Mouse (Mus musculus) heart, embryonic 12.5 days (tissue): ENCODE data around the gene Fam196b. TPM values are rescaled to one million over a fixed set of nuclear protein-coding genes. Genes with fewer than 3 reads are reported as not detected.
A peak's percentile ranks its signal among the peaks of the same experiment; 100 is the strongest.

Source experiments
- ATAC-seq: fragments of 200-750 bp; cut with Nextera tagmentation; 2 replicates; pipeline ENCODE4 v1.8.0; 2017; ENCODE audit warnings: moderate TSS enrichment, moderate library complexity; ENCODE audit not compliant: insufficient number of reproducible peaks, low FRiP score
- H3K27ac ChIP-seq: fragments of 300-500 bp; sonication (generic); 2 replicates; pipeline ENCODE4 v1.5.1; 2016; ENCODE audit warnings: mild to moderate bottlenecking, moderate library complexity; ENCODE audit not compliant: poor library complexity, severe bottlenecking
- H3K27me3 ChIP-seq: fragments of 300-500 bp; sonication (generic); replicated peaks from 2 replicates; pipeline ENCODE4 v1.6.1; 2016; ENCODE audit warnings: mild to moderate bottlenecking, moderate library complexity
- H3K36me3 ChIP-seq: fragments of 300-500 bp; sonication (generic); 2 replicates; pipeline ENCODE4 v1.6.1; 2016; ENCODE audit warnings: mild to moderate bottlenecking, moderate library complexity
- H3K4me1 ChIP-seq: fragments of 300-500 bp; sonication (generic); replicated peaks from 2 replicates; pipeline ENCODE4 v1.6.1; 2016; ENCODE audit warnings: mild to moderate bottlenecking
- H3K4me2 ChIP-seq: fragments of 300-500 bp; sonication (generic); 2 replicates; pipeline ENCODE4 v1.6.1; 2016; ENCODE audit warnings: mild to moderate bottlenecking, moderate library complexity
- H3K4me3 ChIP-seq: fragments of 300-500 bp; sonication (generic); 2 replicates; pipeline ENCODE4 v1.5.1; 2016; ENCODE audit warnings: mild to moderate bottlenecking
- H3K9ac ChIP-seq: fragments of 300-500 bp; sonication (generic); 2 replicates; pipeline ENCODE4 v1.6.1; 2016; ENCODE audit warnings: mild to moderate bottlenecking, moderate library complexity
- H3K9me3 ChIP-seq: fragments of 300-500 bp; sonication (generic); replicated peaks from 2 replicates; pipeline ENCODE4 v1.6.1; 2016; ENCODE audit warnings: mild to moderate bottlenecking, moderate library complexity
- WGBS: fragments of 180-500 bp; shearing (Covaris S2); methylation state at CpG from one replicate; pipeline ENCODE4 v1.1.7; 2016; 5-methylcytosine and 5-hydroxymethylcytosine counted together
- polyA plus RNA-seq: library from polyadenylated mRNA; unstranded; fragments of >200 nt; fragmentation: Nextera tagmentation; extraction: Ambion mirVana; gene quantifications from 2 replicates; pipeline ENCODE4 v1.2.1, GENCODE M21; 2016

The Fam196b gene
- polyA plus RNA-seq: 0.55 and 0.61 TPM in 2 replicates

DNA sequence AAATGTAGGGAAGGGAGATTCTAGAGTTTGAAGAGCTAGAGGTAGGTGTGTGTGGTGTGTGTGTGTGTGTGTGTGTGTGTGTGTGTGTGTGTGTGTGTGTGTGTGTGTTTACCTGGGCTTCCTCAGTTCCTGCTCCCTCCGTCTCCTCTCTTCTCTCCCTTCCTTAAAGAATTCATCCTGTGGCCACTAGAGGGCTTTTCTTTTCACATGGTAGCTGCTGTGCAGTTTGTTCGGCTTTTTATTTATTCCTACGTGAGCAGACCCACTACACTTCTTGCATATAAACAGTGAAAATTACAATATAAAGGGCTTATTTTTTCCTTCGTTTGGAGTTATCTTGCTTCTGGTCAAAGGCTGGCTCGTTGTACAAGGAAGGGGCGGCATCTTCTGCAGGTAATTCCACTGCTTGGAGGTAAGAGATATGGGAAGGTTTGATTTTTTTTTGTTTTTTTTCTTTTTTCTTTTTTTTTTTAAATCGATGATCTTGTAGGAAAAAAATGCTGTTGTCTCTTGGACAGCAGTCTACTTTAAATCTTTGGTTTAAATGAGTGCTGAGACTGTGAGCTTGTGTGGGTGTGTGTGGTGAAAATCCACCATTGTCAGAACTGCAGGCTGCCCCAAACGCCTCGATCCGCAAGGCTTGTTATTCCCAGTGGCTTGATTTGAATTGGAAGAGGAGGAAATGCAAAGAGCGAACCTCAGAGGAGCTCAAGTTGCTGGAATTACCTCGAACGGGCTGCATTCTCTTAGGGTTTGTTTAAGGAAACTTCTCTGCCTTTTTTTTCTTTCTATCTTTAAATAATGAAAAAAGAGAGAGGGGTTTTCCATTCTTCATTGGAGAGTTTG lies at the start of gene Fam196b:
Fam196b (plus strand) TSS at position 289 of the 846 bp plus-strand sequence.
- Histone ChIP-seq H3K9ac (peak within 1 kb of the TSS; percentile 35; the same call in 1 of the 2 replicates), H3K4me1 (0 out of 2 replicates have a peak, but pooled peaks cover 6% of the 10 kb centered on the region), H3K36me3 (no peaks in the 10 kb centered on the region), H3K27me3 (no peaks in the 10 kb centered on the region), H3K27ac (no peak within 1 kb of the TSS), H3K9me3 (no peaks in the 10 kb centered on the region), H3K4me2 (peak within 1 kb of the TSS; percentile 69), H3K4me3 (peak within 1 kb of the TSS; percentile 44)
- 10% methylated on average over 13 of the region's 13 CpGs for WGBS
- no peak for ATAC-seq

DNA sequence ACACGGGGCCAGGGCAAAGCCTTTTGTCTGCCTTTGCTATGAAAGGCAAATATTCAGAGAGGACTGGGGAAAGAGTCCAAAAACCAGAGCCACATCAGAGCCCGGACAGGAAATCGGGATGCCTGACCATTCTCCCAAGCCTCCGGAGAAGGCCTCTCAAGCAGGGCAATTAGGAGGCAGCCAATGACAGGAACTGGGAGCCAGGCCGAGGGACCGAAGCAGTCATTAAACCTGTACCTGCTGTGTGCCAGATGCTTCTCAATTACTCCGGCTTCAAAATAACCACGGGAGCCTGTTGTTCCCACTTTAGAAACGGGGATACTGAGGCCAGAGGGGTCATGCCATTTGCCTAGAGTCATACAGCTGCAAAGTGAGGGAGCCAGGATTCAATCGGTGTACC lies 42.6 kb upstream of the Fam196b start:
- no peak overlapping the region for H3K4me3 ChIP-seq
- no peaks in the 10 kb centered on the region for H3K36me3 ChIP-seq
- no peak for ATAC-seq
- H3K9ac ChIP-seq: no peak overlapping the region
- no peak overlapping the region for H3K4me2 ChIP-seq
- H3K27ac ChIP-seq: no peak overlapping the region
- no peaks in the 10 kb centered on the region for H3K9me3 ChIP-seq
- peaks cover 7% of the 10 kb centered on the region; the same call in 1 of the 2 replicates for H3K4me1 ChIP-seq
- H3K27me3 ChIP-seq: no peaks in the 10 kb centered on the region
- 67% methylated on average over 10 of the region's 10 CpGs for WGBS

DNA sequence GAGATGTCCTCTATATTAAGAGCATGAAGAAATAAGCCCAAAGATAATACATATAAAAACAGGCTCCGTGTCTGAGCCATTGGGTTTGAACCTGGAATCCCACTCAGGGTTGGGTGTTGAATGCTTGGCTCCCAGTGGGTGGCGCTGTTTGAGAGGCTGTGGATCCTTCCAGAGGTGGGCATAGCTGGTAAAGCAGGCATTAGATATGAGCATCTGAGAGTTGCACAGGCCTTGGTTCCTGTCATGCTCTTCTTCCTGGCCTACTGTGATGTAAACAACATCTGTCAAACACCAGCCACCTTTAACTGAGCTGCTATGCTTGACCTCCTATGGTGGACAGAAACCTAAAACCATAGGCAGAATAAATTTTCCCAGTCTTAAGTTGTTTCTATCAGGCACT lies 38.7 kb upstream of the Fam196b start:
- H3K4me1 ChIP-seq: peaks cover 7% of the 10 kb centered on the region; the same call in 1 of the 2 replicates
- H3K4me2 ChIP-seq: no peak overlapping the region
- ATAC-seq: no peak
- no peak overlapping the region for H3K4me3 ChIP-seq
- no peak overlapping the region for H3K27ac ChIP-seq
- H3K27me3 ChIP-seq: no peaks in the 10 kb centered on the region
- 35% methylated on average over 2 of the region's 2 CpGs for WGBS
- no peaks in the 10 kb centered on the region for H3K9me3 ChIP-seq
- H3K9ac ChIP-seq: no peak overlapping the region
- H3K36me3 ChIP-seq: no peaks in the 10 kb centered on the region

DNA sequence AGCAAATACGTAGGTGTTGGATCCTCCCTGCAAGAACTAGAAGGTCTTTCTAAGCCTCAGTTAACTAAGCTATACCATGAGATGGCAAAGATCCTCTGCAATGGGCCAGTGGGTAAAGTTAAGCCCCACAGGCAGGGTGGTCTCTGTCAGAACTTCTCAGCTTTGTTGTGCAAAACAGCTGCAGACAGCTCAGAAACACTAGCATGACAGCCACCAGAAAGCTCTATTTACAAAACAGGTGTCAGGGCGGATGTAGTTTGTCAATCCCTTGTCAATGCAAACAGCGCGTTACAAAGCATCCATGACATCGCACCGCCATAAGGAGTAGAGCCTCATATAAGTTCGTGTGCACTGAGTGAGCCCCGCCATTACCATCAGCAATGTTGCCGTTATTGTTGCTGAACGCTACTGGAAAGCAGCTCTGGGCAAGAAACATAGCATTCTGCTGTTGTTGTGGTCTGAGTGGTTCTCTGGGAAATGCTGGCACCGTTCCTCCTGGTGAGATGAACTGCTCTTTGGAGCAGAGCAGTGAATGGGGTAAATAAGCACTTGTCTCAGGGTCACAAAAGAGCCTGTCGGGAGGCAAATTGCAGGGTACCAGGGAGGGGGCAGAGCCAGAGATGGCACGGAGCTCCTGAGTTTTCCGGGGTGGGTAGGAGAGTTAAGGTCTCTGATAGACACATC lies 38.1 kb upstream of the Fam196b start:
- Histone ChIP-seq H3K4me3 (no peak overlapping the region), H3K9ac (no peak overlapping the region), H3K4me2 (no peak overlapping the region), H3K4me1 (peaks cover 7% of the 10 kb centered on the region; the same call in 1 of the 2 replicates), H3K9me3 (no peaks in the 10 kb centered on the region), H3K27me3 (no peaks in the 10 kb centered on the region), H3K27ac (no peak overlapping the region), H3K36me3 (no peaks in the 10 kb centered on the region)
- ATAC-seq: no peak
- 75% methylated on average over 14 of the region's 14 CpGs for WGBS

DNA sequence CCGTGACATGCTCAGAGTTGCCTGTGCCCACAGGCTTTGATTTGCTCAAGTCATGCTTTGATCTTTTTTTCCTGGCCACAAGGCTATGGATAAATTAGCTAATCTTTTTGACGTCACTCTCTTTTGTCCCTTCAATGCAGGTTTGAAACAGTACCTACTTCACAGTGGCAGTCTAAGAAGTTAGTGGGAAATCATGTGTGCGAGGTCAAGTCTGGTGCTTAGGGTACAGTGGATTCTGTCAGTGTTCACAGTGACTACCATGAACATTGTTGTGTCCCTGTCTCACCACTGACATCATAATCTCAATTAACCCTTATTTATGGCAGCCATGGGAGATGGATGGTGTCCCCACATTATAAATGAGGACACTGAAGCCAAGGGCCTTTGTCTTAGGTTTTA lies 37.6 kb upstream of the Fam196b start:
- ATAC-seq: no peak
- H3K4me2 ChIP-seq: no peak overlapping the region
- H3K36me3 ChIP-seq: no peaks in the 10 kb centered on the region
- H3K27ac ChIP-seq: no peak overlapping the region
- no peak overlapping the region for H3K9ac ChIP-seq
- H3K4me3 ChIP-seq: no peak overlapping the region
- 68% methylated on average over 3 of the region's 3 CpGs for WGBS
- peaks cover 7% of the 10 kb centered on the region; the same call in 1 of the 2 replicates for H3K4me1 ChIP-seq
- H3K27me3 ChIP-seq: no peaks in the 10 kb centered on the region
- H3K9me3 ChIP-seq: no peaks in the 10 kb centered on the region

DNA sequence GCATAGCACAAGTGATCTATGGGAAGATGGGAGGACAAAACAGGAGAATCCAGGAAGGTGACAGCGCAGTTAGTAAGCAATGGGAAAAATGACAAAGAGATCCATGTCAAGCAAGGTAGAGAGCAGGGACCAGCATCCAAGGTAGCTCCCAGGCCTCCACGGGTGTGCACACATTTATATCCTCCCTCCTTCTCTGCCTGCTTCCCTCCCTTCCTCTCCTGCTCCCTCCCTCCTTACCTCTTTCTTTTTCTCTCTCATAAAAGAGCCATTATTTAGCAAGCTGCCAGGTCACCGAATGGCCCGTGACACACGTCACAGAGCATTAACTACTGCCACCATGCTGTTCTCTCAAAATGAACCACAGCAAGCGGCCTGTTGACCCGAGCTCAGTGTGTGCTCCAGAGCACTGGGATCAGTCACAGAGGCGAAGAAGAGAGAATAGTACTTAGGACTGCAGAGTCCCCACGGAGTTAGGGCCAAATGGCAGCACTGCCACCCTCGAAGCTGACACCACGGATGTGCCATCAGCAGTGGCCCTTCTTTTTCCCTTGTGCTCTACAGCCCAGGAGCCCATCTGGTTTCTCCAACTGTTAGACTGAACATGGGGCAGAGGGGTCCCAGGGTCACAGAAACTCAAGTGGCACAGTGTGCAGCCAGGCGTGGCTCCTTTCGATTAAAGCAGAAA lies 30.4 kb upstream of the Fam196b start:
- Histone ChIP-seq H3K36me3 (no peaks in the 10 kb centered on the region), H3K4me2 (no peak overlapping the region), H3K4me3 (no peak overlapping the region), H3K27me3 (peaks cover 6% of the 10 kb centered on the region; the same call in 1 of the 2 replicates), H3K9me3 (no peaks in the 10 kb centered on the region), H3K9ac (no peak overlapping the region), H3K4me1 (no peaks in the 10 kb centered on the region), H3K27ac (no peak overlapping the region)
- WGBS: 55% methylated on average over 13 of the region's 13 CpGs
- ATAC-seq: no peak

DNA sequence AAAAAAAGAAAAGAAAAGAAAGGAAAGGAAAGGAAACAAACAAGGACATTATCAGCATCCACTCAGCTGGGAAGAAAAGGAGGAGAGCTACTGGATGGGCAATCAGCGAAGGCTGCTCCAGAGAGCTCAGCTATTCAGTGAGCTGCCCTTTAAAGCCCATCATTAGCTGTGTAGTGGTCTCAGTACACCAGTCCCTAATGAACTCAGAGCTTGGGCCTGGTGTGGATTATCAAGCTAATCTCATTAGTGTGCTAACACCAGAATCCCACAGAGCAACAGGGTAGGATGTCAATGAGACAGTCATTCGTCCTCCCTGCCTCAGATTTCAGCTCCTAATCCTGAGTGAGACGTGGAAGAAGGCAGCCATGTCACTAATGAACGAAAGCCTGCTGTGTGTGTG lies 24.4 kb upstream of the Fam196b start:
- no peak for ATAC-seq
- Histone ChIP-seq H3K4me1 (no peaks in the 10 kb centered on the region), H3K36me3 (no peaks in the 10 kb centered on the region), H3K4me2 (no peak overlapping the region), H3K27ac (no peak overlapping the region), H3K9ac (no peak overlapping the region), H3K4me3 (no peak overlapping the region), H3K27me3 (0 out of 2 replicates have a peak, but pooled peaks cover 3% of the 10 kb centered on the region), H3K9me3 (no peaks in the 10 kb centered on the region)
- 52% methylated on average over 4 of the region's 4 CpGs for WGBS

DNA sequence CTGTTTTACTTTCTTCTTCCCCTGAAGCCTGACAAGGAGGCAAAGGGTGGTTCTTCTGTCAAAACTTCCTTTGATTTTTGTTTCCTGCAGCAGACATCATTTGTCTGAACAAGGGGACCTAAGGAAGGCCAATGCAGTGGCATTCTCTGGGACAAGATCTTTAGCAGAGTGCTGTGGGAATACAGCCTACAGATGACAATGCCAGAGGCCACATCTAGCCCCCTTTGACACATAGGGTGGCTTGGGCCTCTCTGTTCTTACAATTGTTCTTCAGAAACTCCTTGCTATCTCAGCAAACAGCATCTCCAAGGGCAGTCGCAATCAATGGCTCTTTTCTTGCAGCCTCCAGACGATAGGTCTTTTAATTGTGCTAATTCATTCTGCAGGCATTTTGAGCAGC lies 23.9 kb upstream of the Fam196b start:
- WGBS: 46% methylated on average over 2 of the region's 2 CpGs
- no peaks in the 10 kb centered on the region for H3K9me3 ChIP-seq
- no peak for ATAC-seq
- no peak overlapping the region for H3K9ac ChIP-seq
- 0 out of 2 replicates have a peak, but pooled peaks cover 3% of the 10 kb centered on the region for H3K27me3 ChIP-seq
- H3K36me3 ChIP-seq: no peaks in the 10 kb centered on the region
- no peak overlapping the region for H3K4me3 ChIP-seq
- H3K4me2 ChIP-seq: no peak overlapping the region
- no peaks in the 10 kb centered on the region for H3K4me1 ChIP-seq
- no peak overlapping the region for H3K27ac ChIP-seq

DNA sequence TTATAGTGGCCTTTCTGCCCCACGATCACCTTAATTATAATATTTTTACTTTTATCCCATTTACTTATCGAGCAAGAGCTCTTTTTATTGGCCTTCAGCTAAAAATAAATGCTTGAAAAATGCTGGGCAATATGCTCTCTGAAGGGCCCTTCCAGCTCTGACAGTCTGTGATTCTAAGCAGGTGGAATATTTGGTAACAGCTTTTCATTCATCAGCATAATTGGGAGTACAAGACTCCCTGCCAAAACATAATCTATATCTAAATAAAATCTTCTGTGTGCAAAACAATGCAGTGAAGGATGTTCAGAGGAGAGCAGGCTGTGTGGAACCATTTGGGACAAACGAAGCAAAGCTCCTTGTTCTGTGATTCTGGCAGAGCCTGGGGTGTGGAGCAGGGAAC lies 23.3 kb upstream of the Fam196b start:
- Histone ChIP-seq H3K9ac (no peak overlapping the region), H3K9me3 (no peaks in the 10 kb centered on the region)

DNA sequence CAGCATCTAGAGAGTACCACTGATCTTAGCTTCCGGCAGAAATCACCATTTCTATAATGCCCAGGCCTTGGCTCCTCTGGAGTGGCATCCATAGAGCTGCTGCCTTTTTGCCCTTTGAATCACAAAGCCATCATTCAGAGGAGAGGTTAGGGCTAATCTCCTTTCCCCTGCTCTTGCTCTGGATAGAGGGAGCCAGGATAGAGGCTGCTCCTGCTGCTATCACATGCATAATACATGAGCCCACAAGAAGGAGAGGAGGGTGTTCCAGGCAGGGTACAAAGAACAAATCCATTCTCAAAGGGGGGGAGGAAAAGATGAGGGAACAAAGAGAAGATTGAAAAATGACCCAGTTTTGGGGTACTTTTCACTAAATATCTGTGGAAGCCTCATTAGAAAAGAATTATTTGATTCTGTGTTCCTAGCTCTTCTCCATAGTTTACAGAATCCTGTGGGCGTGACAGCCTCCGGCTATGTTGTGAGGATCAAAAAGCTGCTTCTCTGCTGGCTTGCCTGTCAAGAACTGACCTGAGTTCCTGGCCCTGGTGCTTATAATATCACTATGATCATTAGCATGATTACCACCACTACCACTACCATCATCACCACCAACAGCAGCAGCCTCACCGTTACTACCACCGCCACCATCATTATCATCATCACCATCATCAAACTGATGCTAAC lies 16.8 kb upstream of the Fam196b start:
- 87% methylated on average over 5 of the region's 5 CpGs for WGBS
- Histone ChIP-seq H3K4me2 (no peak overlapping the region), H3K27me3 (no peaks in the 10 kb centered on the region), H3K4me1 (no peaks in the 10 kb centered on the region), H3K9me3 (no peaks in the 10 kb centered on the region), H3K9ac (no peak overlapping the region), H3K36me3 (no peaks in the 10 kb centered on the region), H3K4me3 (no peak overlapping the region), H3K27ac (no peak overlapping the region)
- no peak for ATAC-seq

More for the DNA sequence above, 23.3 kb upstream of the Fam196b start:
- Histone ChIP-seq H3K4me1 (no peaks in the 10 kb centered on the region), H3K4me2 (no peak overlapping the region), H3K4me3 (no peak overlapping the region), H3K27ac (no peak overlapping the region), H3K36me3 (no peaks in the 10 kb centered on the region), H3K27me3 (no peaks in the 10 kb centered on the region)
- ATAC-seq: no peak
- 72% methylated on average over 3 of the region's 3 CpGs for WGBS
